Mouse (Mus musculus): ENCODE measurements around the gene Hoxb8.

GRCm38 (mm10) chr11:96265954-96266353 is 15.8 kb upstream of the Hoxb8 start:
- TF ChIP-seq POLR2A (IDR thresholded peaks at IDR 0.05; ENCODE audit: insufficient read depth, low read length) (no peak), EP300 (IDR thresholded peaks at IDR 0.05; ENCODE audit: insufficient read depth, low read depth, low read length) (no peak), CTCF (IDR thresholded peaks at IDR 0.05; ENCODE audit: low read depth, low read length) (no peak)
